Mouse (Mus musculus) neutrophil, adult 65 days (primary cell): ENCODE data around the gene Kat5. TPM values are rescaled to one million over a fixed set of nuclear protein-coding genes. Genes with fewer than 3 reads are reported as not detected.

Experiments used
- total RNA-seq: library from RNA; stranded (reverse); gene quantifications from 2 replicates; pipeline ENCODE4 v1.2.4, GENCODE M21; 2023

Kat5 gene
- total RNA-seq: 84.1 and 85.2 TPM in 2 replicates

DNA sequence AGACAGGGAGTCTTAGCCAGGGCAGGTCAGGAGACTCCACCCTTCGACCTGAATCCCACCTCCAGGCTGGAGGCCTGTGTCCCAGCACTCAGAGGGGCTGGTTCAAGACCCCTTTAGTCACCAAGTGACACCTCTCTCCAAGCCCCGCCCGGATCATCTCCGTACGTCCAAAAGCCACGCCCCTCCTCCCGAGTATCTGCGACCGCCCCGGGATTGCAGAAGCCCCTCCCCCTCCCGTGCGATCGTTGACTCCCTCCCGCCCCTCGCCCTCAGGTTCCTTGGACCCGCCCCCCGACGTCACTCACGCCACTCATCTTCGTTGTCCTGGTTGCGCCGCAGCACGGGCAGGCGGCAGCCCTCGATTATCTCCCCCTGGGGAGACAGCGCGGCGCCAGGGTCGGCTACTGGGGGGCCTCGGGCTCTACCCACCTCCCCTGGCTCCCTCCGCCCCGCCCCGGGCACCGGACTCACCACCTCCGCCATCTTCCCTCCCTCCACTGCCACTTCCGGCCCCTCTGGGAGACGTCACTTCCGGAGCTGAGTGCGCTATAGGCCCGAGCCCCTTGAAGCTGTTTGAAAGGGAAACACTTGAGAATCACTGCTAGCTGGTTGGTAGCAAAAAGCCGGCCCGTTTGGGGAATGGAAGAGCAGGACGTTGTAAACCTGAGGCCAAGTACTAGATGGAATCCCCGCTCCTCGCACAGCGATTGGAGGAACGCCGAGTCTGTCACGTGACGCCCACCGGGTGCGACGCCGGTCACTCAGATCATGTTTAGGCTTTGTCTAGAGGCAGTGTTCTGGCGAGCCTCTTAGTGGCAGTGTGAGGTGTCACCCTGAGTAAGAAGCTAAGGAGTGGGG is at the start of gene Kat5:
Gene Kat5, minus strand, starts transcription at position 691 of the 858 bp plus-strand sequence.

DNA sequence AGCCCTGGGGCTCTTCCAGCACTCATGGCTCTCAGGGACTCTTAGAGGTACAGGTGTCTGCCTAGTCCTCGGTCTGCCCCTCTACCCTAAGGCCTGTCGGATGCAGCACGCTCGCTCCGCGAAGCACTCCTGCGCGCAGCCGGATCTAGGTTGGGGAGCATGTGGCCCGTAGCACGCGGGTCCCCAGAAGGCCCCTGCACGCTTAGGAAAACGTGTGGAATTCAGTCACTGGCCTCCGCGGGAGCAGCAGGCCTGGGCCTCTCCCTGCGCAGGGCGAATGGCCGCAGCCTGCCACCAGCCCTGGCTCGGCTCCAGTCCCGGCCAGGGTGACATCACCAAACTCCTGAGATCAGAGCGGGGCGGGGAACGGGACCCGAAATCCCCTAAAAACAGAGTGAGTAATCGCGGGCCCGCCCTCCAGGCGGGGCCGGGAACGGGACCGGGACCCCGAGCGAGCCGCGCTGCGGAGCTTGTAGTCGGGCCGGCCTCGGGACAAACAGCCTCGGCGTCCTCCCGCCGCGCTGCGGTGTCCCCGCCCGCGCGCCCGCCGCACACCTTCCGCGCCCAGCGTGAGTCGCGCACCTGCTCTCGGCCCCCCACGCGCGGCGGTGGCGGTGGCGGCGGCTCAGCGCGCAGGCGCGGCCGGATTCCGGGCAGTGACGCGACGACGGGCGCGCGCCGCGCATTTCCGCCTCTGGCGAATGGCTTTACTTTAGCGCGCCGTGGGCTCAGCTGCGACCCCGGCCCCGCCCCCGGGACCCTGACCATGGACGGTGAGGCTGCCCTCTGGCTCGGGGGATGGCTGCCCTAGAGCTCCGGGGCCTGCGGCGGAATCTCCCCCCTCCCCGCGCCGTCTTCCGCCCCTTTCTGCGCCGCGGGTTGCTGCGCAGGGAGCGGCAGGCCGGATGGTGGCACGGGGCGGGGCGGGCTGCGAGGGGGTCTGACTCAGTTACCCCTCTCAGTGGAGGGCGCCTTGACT is 27.3 kb upstream of the Kat5 start, which contains the start of gene Rela:
Gene Rela, plus strand, starts transcription at position 415 of the 979 bp plus-strand sequence.

DNA sequence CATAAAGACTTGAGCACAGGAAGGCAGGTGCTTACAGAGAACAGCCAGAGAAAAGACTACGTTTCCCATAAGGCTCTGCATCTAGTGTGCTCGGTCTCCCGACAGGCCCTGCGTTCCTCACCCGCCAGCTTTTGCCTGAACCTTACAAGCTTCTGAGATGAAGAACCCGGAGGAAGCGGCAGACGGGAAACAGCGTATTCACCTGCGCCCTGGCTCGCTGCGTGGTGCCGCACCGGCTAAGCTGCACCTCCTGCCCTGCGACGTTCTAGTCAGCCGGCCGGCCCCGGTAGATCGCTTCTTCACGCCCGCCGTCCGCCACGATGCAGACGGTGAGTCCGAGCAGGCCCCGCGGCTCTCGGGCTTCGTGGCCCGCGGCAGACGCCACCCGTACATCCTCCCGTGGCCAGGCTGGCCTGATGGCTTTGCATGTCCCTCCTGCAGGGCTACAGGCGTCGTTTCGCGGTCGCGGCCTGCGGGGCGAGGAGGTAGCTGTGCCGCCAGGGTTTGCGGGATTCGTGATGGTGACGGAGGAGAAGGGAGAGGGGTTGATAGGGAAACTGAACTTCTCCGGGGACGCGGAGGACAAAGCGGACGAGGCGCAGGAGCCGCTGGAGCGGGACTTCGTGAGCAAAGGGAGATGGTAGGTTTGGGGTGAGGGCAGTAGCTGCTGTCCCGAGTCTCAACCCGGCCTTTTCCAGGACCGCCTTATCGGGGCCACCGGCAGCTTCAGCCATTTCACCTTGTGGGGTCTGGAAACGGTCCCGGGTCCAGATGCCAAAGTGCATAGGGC is 8.1 kb downstream of the Kat5 start, which contains the start of gene Rnaseh2c:
Gene Rnaseh2c, plus strand, starts transcription at position 122 of the 790 bp plus-strand sequence.

DNA sequence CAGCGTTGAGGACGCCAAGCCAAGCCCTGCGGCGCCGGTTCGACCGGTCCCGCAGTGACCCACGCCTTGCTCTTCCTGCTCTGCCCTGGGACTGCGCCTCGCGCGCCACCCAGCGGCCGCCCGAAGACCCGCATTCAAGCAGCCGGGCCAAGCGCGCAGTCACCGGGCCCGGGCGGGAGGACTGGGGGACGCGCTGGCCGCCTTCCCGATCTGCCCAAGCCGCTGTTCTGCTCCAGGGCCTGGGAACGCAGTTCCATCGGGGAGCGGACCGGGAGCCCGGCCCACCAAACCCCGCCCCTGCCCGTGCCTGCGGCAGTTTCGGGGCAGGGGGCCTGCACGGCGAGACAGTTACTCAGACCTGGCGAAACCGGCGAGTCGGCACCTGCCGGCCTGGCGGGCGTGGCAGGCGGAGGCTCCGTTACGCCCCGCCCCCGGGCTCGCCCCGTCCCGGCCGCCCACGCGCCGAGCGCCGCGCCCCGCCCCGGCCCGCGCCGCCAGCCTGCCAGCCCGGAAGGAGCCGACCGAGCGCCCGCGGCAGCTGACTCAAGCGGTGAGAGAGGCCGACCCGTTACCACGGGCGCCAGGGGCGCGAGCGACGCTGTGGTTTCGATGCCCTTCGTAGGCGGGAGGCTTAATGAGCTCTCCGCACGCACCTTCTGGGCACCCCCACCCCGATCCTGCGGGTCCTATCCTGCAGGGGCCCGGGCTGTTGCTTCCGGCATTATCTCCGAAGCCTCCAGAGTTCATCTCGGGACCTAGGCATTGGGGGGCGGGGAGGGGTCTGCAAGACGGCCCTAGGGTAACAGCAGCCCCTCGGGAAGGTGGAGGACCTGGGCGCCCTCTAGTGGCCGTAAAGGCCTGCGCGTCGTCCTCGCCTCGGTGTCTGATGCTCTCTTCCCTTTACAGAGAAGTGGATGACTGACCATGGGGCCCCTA is 42.2 kb downstream of the Kat5 start, which contains the start of gene Ap5b1:
Gene Ap5b1, plus strand, starts transcription at position 492 of the 936 bp plus-strand sequence.

DNA sequence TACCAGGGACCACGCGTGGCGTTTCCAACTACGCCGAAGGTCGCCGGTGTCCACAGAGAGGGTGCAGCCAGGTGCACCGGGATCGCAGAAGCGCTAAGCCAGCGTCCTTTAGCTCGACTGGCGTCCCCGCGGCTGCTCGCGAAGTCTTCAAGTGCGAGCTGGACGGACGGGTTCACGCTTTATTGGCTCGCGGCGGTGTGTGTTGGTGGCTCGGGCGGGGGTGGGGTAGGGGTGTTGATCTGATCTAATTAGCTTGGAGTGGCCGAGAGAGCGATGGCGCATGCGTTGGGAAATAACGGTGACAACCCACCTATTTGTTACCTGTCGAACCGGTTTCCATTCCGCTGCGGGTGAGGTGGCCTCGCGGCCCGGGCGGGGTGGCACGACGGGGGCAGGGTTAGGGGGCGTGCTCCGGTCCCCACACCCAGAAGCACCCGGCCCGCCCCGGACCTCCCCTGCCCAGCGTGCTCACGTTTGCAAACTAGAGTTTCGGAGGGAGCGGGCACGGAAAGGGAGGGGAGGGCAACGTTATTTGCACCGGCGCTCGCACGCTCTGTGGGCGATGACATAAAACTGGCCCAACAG is 49.5 kb downstream of the Kat5 start, which contains the start of gene Ovol1:
Gene Ovol1, minus strand, starts transcription at position 190 of the 585 bp plus-strand sequence.

Other genes with a start within 250 kb of the Kat5 start
- gene Eif1ad, start 243.5 kb downstream of the Kat5 start, total RNA-seq: 25.6 and 30.1 TPM in 2 replicates
- gene Banf1, start 243.1 kb downstream of the Kat5 start, total RNA-seq: 53.8 TPM in 2 replicates
- gene Sart1, start 221.5 kb downstream of the Kat5 start, total RNA-seq: 131 and 134 TPM in 2 replicates
- gene Tsga10ip, start 207.7 kb downstream of the Kat5 start, total RNA-seq: 0.95 TPM in 1 of 2 replicates, not detected in the other
- 102 and 116 TPM in 2 replicates for gene Drap1, start 185.3 kb downstream of the Kat5 start, total RNA-seq
- gene AI837181, start 185.1 kb downstream of the Kat5 start, total RNA-seq: 30.0 and 39.2 TPM in 2 replicates
- gene Fosl1, start 162.7 kb downstream of the Kat5 start, total RNA-seq: 73.4 and 88.0 TPM in 2 replicates
- 0.98 and 1.6 TPM in 2 replicates for gene Ccdc85b, start 152.3 kb downstream of the Kat5 start, total RNA-seq
- 48.7 and 54.0 TPM in 2 replicates for gene Fibp, start 149.6 kb downstream of the Kat5 start, total RNA-seq
- gene Ctsw, start 141.7 kb downstream of the Kat5 start, total RNA-seq: 0.51 TPM in 1 of 2 replicates, not detected in the other
- 0.79 TPM in 1 of 2 replicates, not detected in the other for gene Efemp2, start 136.3 kb downstream of the Kat5 start, total RNA-seq
- gene Mus81, start 121.8 kb downstream of the Kat5 start, total RNA-seq: 11.7 and 16.5 TPM in 2 replicates
- gene Cfl1, start 119.8 kb downstream of the Kat5 start, total RNA-seq: 1,517 and 1,622 TPM in 2 replicates
- gene 1700020D05Rik, start 106.5 kb downstream of the Kat5 start, total RNA-seq: not detected in 2 replicates
- 1.5 and 2.2 TPM in 2 replicates for gene Snx32, start 99.7 kb downstream of the Kat5 start, total RNA-seq
- gene Ovol1, start 49.6 kb downstream of the Kat5 start, total RNA-seq: 0.16 TPM in 1 of 2 replicates, not detected in the other
- 59.9 and 83.2 TPM in 2 replicates for gene Ap5b1, start 42.2 kb downstream of the Kat5 start, total RNA-seq
- 134 and 135 TPM in 2 replicates for gene Rnaseh2c, start 8.4 kb downstream of the Kat5 start, total RNA-seq
- gene Rela, start 27.2 kb upstream of the Kat5 start, total RNA-seq: 91.9 and 100 TPM in 2 replicates
- gene Sipa1, start 53.5 kb upstream of the Kat5 start, total RNA-seq: 199 and 219 TPM in 2 replicates
- gene Map3k11, start 78.5 kb upstream of the Kat5 start, total RNA-seq: 78.5 and 101 TPM in 2 replicates
- 60.5 and 93.2 TPM in 2 replicates for gene Pcnx3, start 78.7 kb upstream of the Kat5 start, total RNA-seq
- gene Kcnk7, start 94.1 kb upstream of the Kat5 start, total RNA-seq: not detected in 2 replicates
- 131 and 170 TPM in 2 replicates for gene Ehbp1l1, start 116.1 kb upstream of the Kat5 start, total RNA-seq
- gene Fam89b, start 119.4 kb upstream of the Kat5 start, total RNA-seq: 46.0 and 48.4 TPM in 2 replicates
- gene Ltbp3, start 130.7 kb upstream of the Kat5 start, total RNA-seq: 1.1 and 1.7 TPM in 2 replicates
- 52.7 and 72.2 TPM in 2 replicates for gene Scyl1, start 161.2 kb upstream of the Kat5 start, total RNA-seq